Mouse (Mus musculus): ENCODE measurements around the gene Lmntd1. TPM values are rescaled to one million over a fixed set of nuclear protein-coding genes. Genes with fewer than 3 reads are reported as not detected.

Gene Lmntd1
- polyA plus RNA-seq, 1 experiment: not detected

- H3K4me3 ChIP-seq (replicated peaks): no peak overlapping the region
- TF ChIP-seq GATA1 (IDR thresholded peaks at IDR 0.05; ENCODE audit: borderline replicate concordance, low read length) (no peak), FLI1 (IDR thresholded peaks at IDR 0.05; ENCODE audit: low read length) (no peak)
- peaks cover 58% of the 10 kb centered on the region for H3K4me1 ChIP-seq
- H3K27me3 ChIP-seq (replicated peaks): peaks cover 4% of the 10 kb centered on the region
- peaks cover 5% of the 10 kb centered on the region for H3K9me3 ChIP-seq
- H3K36me3 ChIP-seq (replicated peaks; ENCODE audit: low read length): peaks cover 4% of the 10 kb centered on the region
Observed at GRCm38 (mm10) chr6:145326141-145326806, 287.8 kb downstream of the Lmntd1 start.

- peaks cover 5% of the 10 kb centered on the region for H3K9me3 ChIP-seq
- peaks cover 4% of the 10 kb centered on the region for H3K27me3 ChIP-seq (replicated peaks)
- H3K4me1 ChIP-seq: peaks cover 63% of the 10 kb centered on the region
- TF ChIP-seq FLI1 (IDR thresholded peaks at IDR 0.05; ENCODE audit: low read length) (no peak), GATA1 (IDR thresholded peaks at IDR 0.05; ENCODE audit: borderline replicate concordance, low read length) (no peak)
- peaks cover 4% of the 10 kb centered on the region for H3K36me3 ChIP-seq (replicated peaks; ENCODE audit: low read length)
- no peak overlapping the region for H3K4me3 ChIP-seq (replicated peaks)
Observed at GRCm38 (mm10) chr6:145325095-145325494, 289.0 kb downstream of the Lmntd1 start.

- Histone ChIP-seq H3K27me3 (replicated peaks) (peaks cover 4% of the 10 kb centered on the region), H3K36me3 (replicated peaks; ENCODE audit: low read length) (peaks cover 4% of the 10 kb centered on the region), H3K9me3 (peaks cover 5% of the 10 kb centered on the region), H3K4me3 (replicated peaks) (no peak overlapping the region), H3K4me1 (peaks cover 65% of the 10 kb centered on the region)
- TF ChIP-seq FLI1 (IDR thresholded peaks at IDR 0.05; ENCODE audit: low read length): no peak
- no peak for TF ChIP-seq GATA1 (IDR thresholded peaks at IDR 0.05; ENCODE audit: borderline replicate concordance, low read length)
Observed at GRCm38 (mm10) chr6:145324470-145324869, 289.6 kb downstream of the Lmntd1 start.

GRCm38 (mm10) chr6:145322246-145322645, 291.9 kb downstream of the Lmntd1 start:
- H3K4me3 ChIP-seq (replicated peaks): no peak overlapping the region
- TF ChIP-seq FLI1 (IDR thresholded peaks at IDR 0.05; ENCODE audit: low read length) (no peak), GATA1 (IDR thresholded peaks at IDR 0.05; ENCODE audit: borderline replicate concordance, low read length) (no peak)

GRCm38 (mm10) chr6:145320156-145320555, 294.0 kb downstream of the Lmntd1 start:
- Histone ChIP-seq H3K4me3 (replicated peaks) (no peak overlapping the region), H3K36me3 (replicated peaks; ENCODE audit: low read length) (peaks cover 6% of the 10 kb centered on the region)
- TF ChIP-seq GATA1 (IDR thresholded peaks at IDR 0.05; ENCODE audit: borderline replicate concordance, low read length): no peak
- no peak for TF ChIP-seq FLI1 (IDR thresholded peaks at IDR 0.05; ENCODE audit: low read length)

More at GRCm38 (mm10) chr6:145322246-145322645, 291.9 kb downstream of the Lmntd1 start:
- H3K36me3 ChIP-seq (replicated peaks; ENCODE audit: low read length): peaks cover 6% of the 10 kb centered on the region
- H3K4me1 ChIP-seq: peaks cover 52% of the 10 kb centered on the region
- peaks cover 4% of the 10 kb centered on the region for H3K27me3 ChIP-seq (replicated peaks)
- peaks cover 5% of the 10 kb centered on the region for H3K9me3 ChIP-seq

More at GRCm38 (mm10) chr6:145320156-145320555, 294.0 kb downstream of the Lmntd1 start:
- Histone ChIP-seq H3K4me1 (peaks cover 37% of the 10 kb centered on the region), H3K9me3 (peaks cover 5% of the 10 kb centered on the region), H3K27me3 (replicated peaks) (peaks cover 4% of the 10 kb centered on the region)

Other genes starting within 250 kb of the Lmntd1 start
- gene Tuba3b, start 1.4 kb upstream of the Lmntd1 start, polyA plus RNA-seq (2012; ENCODE audit: insufficient read depth, low replicate concordance): not detected in 2 replicates
- gene Rassf8, start 132.4 kb upstream of the Lmntd1 start, polyA plus RNA-seq (2012; ENCODE audit: insufficient read depth, low replicate concordance): 0.77 TPM in 1 of 2 replicates, not detected in the other